Mouse (Mus musculus) midbrain, embryonic 14.5 days (tissue): ENCODE data around the gene Twf1. TPM values are rescaled to one million over a fixed set of nuclear protein-coding genes. Genes with fewer than 3 reads are reported as not detected.

Experiments used
- ATAC-seq: fragments of 200-750 bp; cut with Nextera tagmentation; 2 replicates; pipeline ENCODE4 v1.8.0; 2017; ENCODE audit warnings: moderate number of reproducible peaks, moderate library complexity; ENCODE audit not compliant: low FRiP score, low TSS enrichment
- DNase-seq: peaks from one replicate; pipeline ENCODE4 v3.0.0-alpha.2; 2015
- H3K27ac ChIP-seq: fragments of 300-500 bp; sonication (generic); replicated peaks from 2 replicates; pipeline ENCODE4 v1.5.1; 2014; ENCODE audit warnings: mild to moderate bottlenecking, low read depth, low read length, moderate library complexity
- H3K27me3 ChIP-seq: fragments of 300-500 bp; sonication (generic); 2 replicates; pipeline ENCODE4 v1.6.1; 2014; ENCODE audit warnings: low read length, control low read depth, mixed read lengths; ENCODE audit not compliant: control insufficient read depth, insufficient read depth
- H3K36me3 ChIP-seq: fragments of 300-500 bp; sonication (generic); 2 replicates; pipeline ENCODE4 v1.6.1; 2014; ENCODE audit warnings: low read length, control low read depth; ENCODE audit not compliant: control insufficient read depth, insufficient read depth
- H3K4me1 ChIP-seq: fragments of 300-500 bp; sonication (generic); 2 replicates; pipeline ENCODE4 v1.6.1; 2014; ENCODE audit warnings: mild to moderate bottlenecking, antibody characterized with exemption, low read length, control low read depth; ENCODE audit not compliant: control insufficient read depth, insufficient read depth
- H3K4me2 ChIP-seq: fragments of 300-500 bp; sonication (generic); 2 replicates; pipeline ENCODE4 v1.6.1; 2014; ENCODE audit warnings: mild to moderate bottlenecking, low read length, moderate library complexity
- H3K4me3 ChIP-seq: fragments of 300-500 bp; sonication (generic); replicated peaks from 2 replicates; pipeline ENCODE4 v1.5.1; 2014; ENCODE audit warnings: low read depth, low read length
- H3K9ac ChIP-seq: fragments of 300-500 bp; sonication (generic); replicated peaks from 2 replicates; pipeline ENCODE4 v1.6.1; 2014; ENCODE audit warnings: mild to moderate bottlenecking, low read length, moderate library complexity
- H3K9me3 ChIP-seq: fragments of 300-500 bp; sonication (generic); 2 replicates; pipeline ENCODE4 v1.6.1; 2016; ENCODE audit warnings: low read length, control low read depth, mixed read lengths; ENCODE audit not compliant: control insufficient read depth
- WGBS: fragments of 180-500 bp; shearing (Covaris S2); extraction: QIAGEN DNeasy Blood & Tissue Kit; methylation state at CpG from one replicate; pipeline ENCODE4 v1.1.7; 2014; 5-methylcytosine and 5-hydroxymethylcytosine counted together
- polyA plus RNA-seq: library from polyadenylated mRNA; unstranded; fragments of >200 nt; fragmentation: Nextera tagmentation; extraction: Ambion mirVana; gene quantifications from 2 replicates; pipeline ENCODE4 v1.2.1, GENCODE M21; 2014

Gene Twf1
- polyA plus RNA-seq, 1 experiment from 2014 or later = 99.6 TPM

DNA sequence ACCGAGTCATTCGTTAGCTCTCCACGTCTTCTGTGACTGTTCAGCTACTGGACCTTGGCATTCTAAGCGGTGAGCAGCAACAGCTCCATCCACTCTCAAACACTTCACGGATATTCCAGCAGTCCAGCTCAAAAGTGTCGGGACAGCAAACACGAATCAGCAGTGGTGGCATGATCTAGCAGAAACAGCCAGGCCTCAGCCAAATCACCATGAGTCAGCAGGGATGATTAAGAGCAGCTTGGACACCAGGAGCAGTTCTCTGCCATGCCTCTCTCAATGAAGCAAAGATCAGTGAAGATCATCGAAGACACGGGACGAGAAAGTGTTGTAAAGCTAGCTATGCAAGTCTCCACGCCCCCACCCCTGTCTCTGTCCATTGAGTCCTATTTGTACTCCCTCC, 26.3 kb upstream of the Twf1 start:
- Histone ChIP-seq H3K9me3 (no peaks in the 10 kb centered on the region), H3K4me2 (no peak overlapping the region), H3K4me1 (no peaks in the 10 kb centered on the region), H3K27me3 (no peaks in the 10 kb centered on the region), H3K36me3 (no peaks in the 10 kb centered on the region), H3K9ac (no peak overlapping the region), H3K4me3 (no peak overlapping the region), H3K27ac (no peak overlapping the region)
- ATAC-seq (no peak), DNase-seq (no peak)
- WGBS = 96% methylated on average over 11 of the region's 11 CpGs

DNA sequence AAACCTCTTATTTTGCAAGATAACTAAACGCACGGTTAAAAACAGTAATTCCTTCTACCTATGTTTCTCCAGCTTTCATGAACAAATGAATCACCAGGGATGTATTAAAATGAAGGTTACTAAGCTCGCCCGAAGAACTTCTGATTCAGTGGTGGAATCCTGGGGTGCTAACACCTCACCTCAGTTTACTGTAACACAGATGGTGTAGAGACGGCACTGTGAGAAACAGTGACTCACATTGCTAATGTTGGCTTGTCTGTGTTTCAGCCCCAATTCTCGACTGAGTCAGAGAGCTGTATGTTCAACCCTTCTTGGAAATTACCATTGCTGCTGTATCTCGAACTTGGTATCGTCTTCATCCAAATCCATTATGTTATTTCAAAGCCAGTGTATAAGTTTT, 18.1 kb upstream of the Twf1 start:
- H3K27ac ChIP-seq = no peak overlapping the region
- H3K4me3 ChIP-seq = no peak overlapping the region

DNA sequence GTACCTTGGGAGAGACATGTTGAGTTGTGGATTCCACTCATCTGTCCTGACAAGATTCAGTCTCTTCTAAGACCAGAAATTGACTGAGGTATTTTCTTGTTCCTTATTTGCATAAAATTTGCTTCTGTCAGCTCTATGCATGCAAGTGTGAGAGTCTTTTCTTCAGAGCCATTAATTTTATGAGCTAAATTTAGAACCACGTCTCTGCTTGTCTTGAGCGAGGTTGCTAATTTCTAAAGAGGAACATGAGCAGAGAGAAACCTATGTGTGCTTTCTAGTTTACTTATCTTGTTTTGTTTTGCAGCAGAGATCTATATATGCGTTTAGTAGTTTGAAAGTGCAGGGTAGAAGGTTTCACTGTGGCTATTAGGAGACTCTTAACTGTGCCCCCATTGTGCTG, 12.8 kb upstream of the Twf1 start:
- Histone ChIP-seq H3K4me2 (no peak overlapping the region), H3K36me3 (no peaks in the 10 kb centered on the region), H3K4me3 (no peak overlapping the region), H3K9ac (no peak overlapping the region), H3K4me1 (no peaks in the 10 kb centered on the region), H3K27ac (no peak overlapping the region), H3K9me3 (no peaks in the 10 kb centered on the region), H3K27me3 (no peaks in the 10 kb centered on the region)
- WGBS = 82% methylated on average over 3 of the region's 3 CpGs
- no peak for DNase-seq
- ATAC-seq = no peak

More for the DNA sequence above, 18.1 kb upstream of the Twf1 start:
- Histone ChIP-seq H3K4me1 (no peaks in the 10 kb centered on the region), H3K27me3 (no peaks in the 10 kb centered on the region), H3K4me2 (no peak overlapping the region), H3K9ac (no peak overlapping the region), H3K36me3 (no peaks in the 10 kb centered on the region), H3K9me3 (no peaks in the 10 kb centered on the region)
- WGBS = 95% methylated on average over 8 of the region's 8 CpGs
- ATAC-seq (no peak), DNase-seq (no peak)

DNA sequence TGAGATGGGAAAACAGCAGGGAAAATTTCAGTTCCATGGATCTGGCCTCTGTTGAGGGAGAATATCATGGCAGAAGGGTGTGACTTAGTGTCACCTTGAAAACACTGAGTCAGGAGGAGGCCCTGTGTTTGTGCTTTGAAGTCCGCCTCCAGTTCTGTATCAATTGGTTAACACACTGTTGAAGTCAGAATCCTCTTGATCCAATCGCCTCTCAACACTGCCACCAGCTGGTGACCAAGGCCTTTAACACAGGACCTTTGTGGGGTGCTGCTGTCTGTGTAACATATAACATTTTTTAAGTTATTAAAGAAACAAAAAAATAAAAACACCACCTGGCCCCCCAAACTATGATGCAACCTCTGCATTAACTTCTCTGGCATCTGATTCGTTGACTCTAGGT, 11.7 kb upstream of the Twf1 start:
- Histone ChIP-seq H3K9me3 (no peaks in the 10 kb centered on the region), H3K4me3 (no peak overlapping the region), H3K4me1 (no peaks in the 10 kb centered on the region), H3K27ac (no peak overlapping the region), H3K4me2 (no peak overlapping the region), H3K27me3 (no peaks in the 10 kb centered on the region), H3K36me3 (no peaks in the 10 kb centered on the region), H3K9ac (no peak overlapping the region)
- 19% methylated on average over 3 of the region's 3 CpGs for WGBS
- DNase-seq (peak; percentile 72), ATAC-seq (no peak)

DNA sequence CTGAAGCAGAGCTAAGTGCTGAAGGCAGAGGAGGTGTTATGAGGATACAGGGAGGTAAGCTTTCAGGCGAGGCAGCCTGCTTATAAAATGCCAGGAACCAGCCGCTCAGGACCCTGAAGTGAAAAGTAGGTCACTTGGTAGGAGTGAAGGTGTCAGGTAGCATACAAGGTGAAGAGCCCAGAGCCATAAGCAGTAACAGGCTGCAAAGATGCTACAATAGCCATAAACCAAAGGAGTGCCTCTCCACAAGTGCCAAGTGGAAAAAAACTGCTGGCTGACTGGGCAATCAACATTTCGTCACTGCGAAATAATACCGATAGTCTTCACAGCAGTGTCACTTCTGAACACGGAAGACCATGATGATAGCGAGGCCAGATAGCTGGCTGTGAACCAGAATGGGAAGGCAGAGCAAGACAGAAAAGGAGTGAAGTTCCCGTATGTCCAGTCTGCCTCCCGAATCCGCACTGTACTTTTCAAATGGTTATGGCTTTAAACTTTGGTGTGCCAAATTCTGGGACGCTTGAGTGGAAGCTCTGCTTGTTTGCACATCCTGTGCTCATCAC, 10.5 kb upstream of the Twf1 start:
- ATAC-seq = no peak
- no peak overlapping the region for H3K9ac ChIP-seq
- no peaks in the 10 kb centered on the region for H3K9me3 ChIP-seq
- no peak overlapping the region for H3K4me3 ChIP-seq
- no peak overlapping the region for H3K27ac ChIP-seq
- no peaks in the 10 kb centered on the region for H3K4me1 ChIP-seq
- 90% methylated on average over 11 of the region's 11 CpGs for WGBS
- DNase-seq = no peak
- no peaks in the 10 kb centered on the region for H3K27me3 ChIP-seq
- H3K36me3 ChIP-seq = no peaks in the 10 kb centered on the region
- H3K4me2 ChIP-seq = no peak overlapping the region

DNA sequence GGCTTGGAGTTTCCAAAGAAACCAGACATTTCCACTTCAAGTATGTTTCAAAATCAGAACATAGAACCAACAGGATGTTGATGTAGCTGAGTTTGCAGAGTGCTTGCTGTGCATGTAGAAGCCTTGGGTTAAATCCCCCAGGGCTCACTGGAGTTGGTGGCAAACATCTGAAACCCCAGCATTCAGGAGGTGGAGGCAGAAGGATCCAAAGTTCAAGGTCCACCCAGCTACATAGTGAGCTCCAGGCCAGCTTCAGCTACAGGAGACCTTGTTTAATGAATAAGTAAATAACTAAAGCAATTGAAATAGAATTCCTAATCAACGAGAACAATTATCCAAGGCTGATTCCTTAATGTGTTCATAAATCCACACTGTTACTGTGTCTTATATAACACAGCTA, 3.9 kb upstream of the Twf1 start:
- no peak overlapping the region for H3K4me3 ChIP-seq
- H3K27ac ChIP-seq = no peak overlapping the region
- H3K9ac ChIP-seq = no peak overlapping the region
- no peaks in the 10 kb centered on the region for H3K9me3 ChIP-seq
- H3K27me3 ChIP-seq = no peaks in the 10 kb centered on the region
- no peak for DNase-seq
- H3K4me2 ChIP-seq = no peak overlapping the region
- no peak for ATAC-seq
- H3K4me1 ChIP-seq = peaks cover 4% of the 10 kb centered on the region
- no peaks in the 10 kb centered on the region for H3K36me3 ChIP-seq
- 79% methylated on average over 1 of the region's 1 CpGs for WGBS

DNA sequence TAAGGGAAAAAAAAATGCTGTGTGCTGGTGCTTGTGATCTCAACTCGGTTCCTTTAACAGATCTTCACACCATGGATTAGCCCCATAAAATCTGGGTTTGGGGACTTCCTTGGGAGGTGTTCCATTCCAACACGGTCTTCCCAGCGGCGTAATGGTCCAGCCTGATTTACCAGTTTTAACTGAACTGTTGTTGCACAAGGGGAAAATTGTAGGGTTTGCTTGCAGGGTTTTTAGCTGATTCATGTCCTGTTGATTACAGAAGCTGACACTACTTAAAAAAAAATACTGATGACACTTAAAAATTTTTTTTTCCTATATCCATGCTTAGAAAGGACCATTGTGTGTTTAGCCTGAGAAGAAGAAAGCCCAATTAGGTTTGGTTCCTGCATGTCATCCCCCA, 1.7 kb upstream of the Twf1 start:
- WGBS = 91% methylated on average over 4 of the region's 4 CpGs

DNA sequence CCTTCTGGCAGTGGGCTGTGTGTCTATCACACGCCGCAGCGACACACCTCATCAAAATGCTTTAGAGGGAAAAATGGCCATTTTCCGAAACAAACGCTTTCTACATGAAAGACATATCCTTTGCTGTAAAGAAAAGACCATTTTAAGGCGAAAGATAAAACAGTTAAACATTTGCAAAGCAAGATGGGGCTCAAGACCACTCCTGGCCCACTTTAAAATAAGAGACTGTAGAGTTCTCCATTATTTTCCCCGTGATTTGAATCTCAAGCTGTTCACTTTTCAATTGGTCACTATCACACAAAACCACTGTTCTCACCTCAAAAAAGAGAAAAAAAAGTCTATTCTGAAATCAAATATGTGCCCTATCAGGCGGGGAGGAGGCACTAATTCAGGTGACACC, 394 bp upstream of the Twf1 start:
- Histone ChIP-seq H3K27ac (peak overlapping the region; percentile 66; the same call in 1 of the 2 replicates), H3K27me3 (no peaks in the 10 kb centered on the region), H3K4me2 (peak overlapping the region; percentile 55), H3K4me1 (peaks cover 6% of the 10 kb centered on the region), H3K9ac (peak overlapping the region; percentile 44; the same call in 1 of the 2 replicates), H3K9me3 (no peaks in the 10 kb centered on the region), H3K36me3 (peaks cover 10% of the 10 kb centered on the region), H3K4me3 (peak overlapping the region; percentile 94)
- WGBS = 13% methylated on average over 8 of the region's 8 CpGs
- ATAC-seq (peak; percentile 29), DNase-seq (no peak)

More for the DNA sequence above, 1.7 kb upstream of the Twf1 start:
- H3K27ac ChIP-seq = no peak overlapping the region
- H3K4me1 ChIP-seq = peaks cover 6% of the 10 kb centered on the region
- H3K27me3 ChIP-seq = no peaks in the 10 kb centered on the region
- no peak overlapping the region for H3K9ac ChIP-seq
- H3K4me2 ChIP-seq = no peak overlapping the region
- H3K4me3 ChIP-seq = no peak overlapping the region
- H3K9me3 ChIP-seq = no peaks in the 10 kb centered on the region
- ATAC-seq (no peak), DNase-seq (no peak)
- 0 out of 2 replicates have a peak, but pooled peaks cover under 1% of the 10 kb centered on the region for H3K36me3 ChIP-seq

DNA sequence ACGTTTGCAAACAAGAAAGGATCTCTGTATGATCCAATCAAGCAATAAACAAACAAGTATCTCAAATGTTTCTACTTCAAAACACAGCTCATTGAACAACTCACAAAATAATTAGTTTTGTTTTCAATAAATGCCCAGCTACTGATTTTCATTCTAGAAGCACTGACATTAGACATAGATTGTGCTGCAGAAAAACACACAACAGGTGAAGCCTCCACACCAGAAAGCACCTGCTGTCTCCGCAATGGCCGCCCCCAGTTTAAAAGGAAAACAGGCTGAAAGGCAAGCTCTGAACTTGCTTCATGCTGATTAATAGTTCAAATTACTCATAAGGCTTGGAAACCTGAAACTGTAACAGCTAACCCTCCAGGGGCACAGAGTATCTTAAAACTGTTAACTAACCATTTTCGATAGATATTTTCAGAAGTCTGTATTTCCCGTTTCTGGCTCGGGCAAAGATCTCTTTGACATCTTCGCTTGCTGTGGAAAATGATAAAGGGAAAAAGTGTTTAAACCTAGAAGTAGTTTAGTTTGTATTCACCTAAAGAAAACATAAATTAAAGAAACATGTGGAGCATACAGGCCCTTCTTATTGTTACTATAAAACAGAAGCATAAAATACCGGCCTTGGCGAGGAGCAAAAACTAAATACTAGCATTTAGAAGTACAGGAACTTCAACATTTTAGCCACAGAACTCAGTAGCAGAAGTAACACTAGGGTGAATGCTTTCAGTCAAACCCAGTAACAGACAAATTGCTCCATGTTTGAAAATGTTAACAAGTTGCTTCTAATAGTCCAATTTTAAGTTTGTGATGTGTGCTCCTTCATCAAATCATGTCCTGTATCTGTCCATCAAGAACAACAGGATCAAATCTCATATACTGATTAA, 1.6 kb downstream of the Twf1 start:
- Histone ChIP-seq H3K4me3 (no peak overlapping the region; the same call in 1 of the 2 replicates), H3K4me1 (peaks cover 6% of the 10 kb centered on the region), H3K9me3 (no peaks in the 10 kb centered on the region), H3K27ac (no peak overlapping the region), H3K9ac (peak overlapping the region; percentile 16; the same call in 1 of the 2 replicates), H3K36me3 (peaks cover 30% of the 10 kb centered on the region), H3K27me3 (no peaks in the 10 kb centered on the region), H3K4me2 (peak overlapping the region; percentile 76)
- 88% methylated on average over 9 of the region's 9 CpGs for WGBS
- ATAC-seq = no peak
- no peak for DNase-seq
